In genomic region chr17:8986551-8986950, GRCm38 (mm10) we compare ENCODE assay signal across 13 mouse cellular contexts. TPM values are rescaled to one million over a fixed set of nuclear protein-coding genes. Genes with fewer than 3 reads are reported as not detected.
DNase-seq lines count a peak whose midpoint lies in the region; ATAC-seq and TF ChIP-seq lines count a peak whose summit lies in the region.
"Had no signal": no experiment of that assay in that cellular context is flagged by ENCODE, and none has a peak within 500 bp of the region (broad histone marks: within the 10 kb centered on the region; RNA-seq: fewer than 3 reads in every experiment).

No protein-coding gene starts in this region.

- H3K4me1 ChIP-seq in thymus, adult 2 months (replicated peaks; ENCODE audit: control insufficient read depth, insufficient read depth, low read length): peaks cover 5% of the 10 kb centered on the region

- peak overlapping the region; percentile 74 for H3K27ac ChIP-seq in layer of hippocampus, adult 2 months
- no peak overlapping the region for H3K27ac ChIP-seq in thymus, adult 2 months (ENCODE audit: control insufficient read depth, insufficient read depth, low read length)
- H3K27ac ChIP-seq: midbrain, embryonic 10.5 days had no signal

- DNase-seq in frontal cortex, postnatal 14 days (ENCODE audit: low spot score in 2 of 2): no peak
- DNase-seq in brain, embryonic 14.5 days (ENCODE audit: low read depth): peak; percentile 87
- peak; percentile 69 for DNase-seq in layer of hippocampus, adult 2 months (ENCODE audit: low spot score in 2 of 2)
- peak; percentile 51 for DNase-seq in left cerebral cortex, postnatal 4 days
- no peak for DNase-seq in lung, postnatal 25 days (ENCODE audit: low spot score)
- DNase-seq in thymus, adult 2 months: no peak
- DNase-seq in gastrocnemius, postnatal 10 days: no peak
- DNase-seq: kidney, postnatal 36 days; thymus, postnatal 25 days had no signal

- no peak for TF ChIP-seq CTCF in brain, embryonic 14.5 days (IDR thresholded peaks at IDR 0.05; ENCODE audit: borderline replicate concordance, extremely low read depth, insufficient read depth, insufficient read length)
- TF ChIP-seq CTCF in layer of hippocampus, adult 2 months (conservative IDR thresholded peaks at IDR 0.05): no peak
- no peak for TF ChIP-seq CTCF in thymus, adult 2 months (IDR thresholded peaks at IDR 0.05; ENCODE audit: borderline replicate concordance, control insufficient read depth, extremely low read depth, insufficient read depth, low read length, poor library complexity)

- no peak overlapping the region for H3K4me3 ChIP-seq in layer of hippocampus, adult 2 months
- H3K4me3 ChIP-seq in thymus, adult 2 months (ENCODE audit: control insufficient read depth, insufficient read depth, low read length): no peak overlapping the region
- H3K4me3 ChIP-seq: midbrain, embryonic 10.5 days had no signal

- H3K27me3 ChIP-seq in thymus, adult 2 months (ENCODE audit: control insufficient read depth, insufficient read depth, low read length): no peaks in the 10 kb centered on the region

- no peak for TF ChIP-seq POLR2A in brain, embryonic 14.5 days (IDR thresholded peaks at IDR 0.05; ENCODE audit: borderline replicate concordance, extremely low read depth, insufficient read depth, insufficient read length, poor library complexity, severe bottlenecking)
- TF ChIP-seq POLR2A in thymus, adult 2 months (IDR thresholded peaks at IDR 0.05; ENCODE audit: control insufficient read depth, extremely low read depth, insufficient read depth, low read length, poor library complexity): no peak

- peak; percentile 67 for ATAC-seq in frontal cortex, adult (ENCODE audit: low TSS enrichment)
- ATAC-seq: intestine, postnatal 0 days; Patski had no signal

- intact Hi-C loops in left cerebral cortex, postnatal 4 days (cut with DNase I): no loop called here

- WGBS in thymus, adult 2 months: 65% methylated on average over 2 of the region's 2 CpGs

- H3K36me3 ChIP-seq in thymus, adult 2 months (ENCODE audit: control insufficient read depth, insufficient read depth, low read length): no peaks in the 10 kb centered on the region

RNA-seq across cellular contexts. Expression of gene 1700010I14Rik, which starts 1.6 kb away (rescaled TPM):
- polyA plus RNA-seq in brain, embryonic 14.5 days (2012; rRNA removed): 1.8 and 2.4 TPM in 2 replicates
- total RNA-seq in layer of hippocampus, adult 2 months (2021): 1 to 10 TPM; 1.7 to 2.0 TPM
- 1 to 10 TPM; 1.9 to 2.2 TPM for total RNA-seq in left cerebral cortex, postnatal 4 days (2021)
- polyA plus RNA-seq in thymus, adult 2 months (2012; rRNA removed): 2.2 and 2.4 TPM in 2 replicates
- under 1 TPM; 0.42 to 0.79 TPM for total RNA-seq in gastrocnemius, postnatal 10 days (2021)

Comparison
In these comparisons a context has a peak if more than half of its experiments do, and no peak if none do; other contexts are left out.
1. DNase-seq: peak in brain, embryonic 14.5 days (single experiment), layer of hippocampus, adult 2 months (2 of 2) and left cerebral cortex, postnatal 4 days (single experiment); none in frontal cortex, postnatal 14 days (0 of 2), lung, postnatal 25 days (single experiment), thymus, adult 2 months (single experiment) and gastrocnemius, postnatal 10 days (single experiment).